Mouse (Mus musculus): ENCODE results near the gene Hfe2.

- TF ChIP-seq CTCF (IDR thresholded peaks at IDR 0.05; ENCODE audit: low read depth) (no peak), EP300 (IDR thresholded peaks at IDR 0.05; ENCODE audit: low read depth) (no peak)
Measured at GRCm38 (mm10) chr3:96556651-96557635, 32.0 kb downstream of the Hfe2 start.

Measured in liver, embryonic 14.5 days (tissue).